Mouse (Mus musculus) thymus, adult 2 months (tissue): ENCODE measurements around the gene Hba-a1. TPM values are rescaled to one million over a fixed set of nuclear protein-coding genes. Genes with fewer than 3 reads are reported as not detected.
"Not testable (repeated sequence)": the region's sequence is repeated elsewhere in the genome, so short reads cannot be mapped to it uniquely, and the experiment has no call there.

Experiments
- DNase-seq: peaks from one replicate; pipeline ENCODE4 v3.0.0; 2021
- H3K27ac ChIP-seq: fragments of 200-500 bp; 2 replicates; pipeline ENCODE4 v1.5.1; 2012; ENCODE audit warnings: low read length, control low read depth; ENCODE audit not compliant: control insufficient read depth, insufficient read depth
- H3K27me3 ChIP-seq: fragments of 200-500 bp; 2 replicates; pipeline ENCODE4 v1.6.1; 2012; ENCODE audit warnings: mild to moderate bottlenecking, low read length, moderate library complexity, mixed read lengths; ENCODE audit not compliant: control insufficient read depth, insufficient read depth
- H3K36me3 ChIP-seq: fragments of 200-500 bp; 2 replicates; pipeline ENCODE4 v1.6.1; 2012; ENCODE audit warnings: mild to moderate bottlenecking, low read length, moderate library complexity; ENCODE audit not compliant: control insufficient read depth, insufficient read depth
- H3K4me1 ChIP-seq: fragments of 200-500 bp; replicated peaks from 2 replicates; pipeline ENCODE4 v1.6.1; 2012; ENCODE audit warnings: low read length; ENCODE audit not compliant: control insufficient read depth, insufficient read depth
- H3K4me3 ChIP-seq: fragments of 200-500 bp; 2 replicates; pipeline ENCODE4 v1.5.1; 2012; ENCODE audit warnings: mild to moderate bottlenecking, low read length, control low read depth, moderate library complexity; ENCODE audit not compliant: control insufficient read depth, insufficient read depth
- CTCF ChIP-seq: fragments of 200-500 bp; IDR thresholded peaks from 2 replicates; pipeline ENCODE4 v1.5.1; 2012; ENCODE audit warnings: mild to moderate bottlenecking, control low read depth, low read length, moderate library complexity, borderline replicate concordance; ENCODE audit not compliant: control insufficient read depth, poor library complexity, insufficient read depth; ENCODE audit errors: extremely low read depth
- POLR2A ChIP-seq: fragments of 200-500 bp; IDR thresholded peaks from 2 replicates; pipeline ENCODE4 v1.6.1; 2012; ENCODE audit warnings: mild to moderate bottlenecking, low read length, control low read depth, moderate library complexity; ENCODE audit not compliant: control insufficient read depth, poor library complexity, insufficient read depth; ENCODE audit errors: extremely low read depth
- WGBS: fragments of 180-500 bp; shearing (Covaris S2); methylation state at CpG from one replicate; pipeline ENCODE4 v1.1.7; 2018; 5-methylcytosine and 5-hydroxymethylcytosine counted together
- polyA plus RNA-seq: library from polyadenylated mRNA; depleted of rRNA; stranded (reverse); fragments of >200 nt; gene quantifications from 2 replicates; pipeline ENCODE4 v1.2.3, GENCODE M21; 2012

The Hba-a1 gene
- polyA plus RNA-seq, 1 experiment, result 1,698 TPM

GRCm38 (mm10) chr11:32280646-32281045 lies 2.7 kb upstream of the Hba-a1 start:
- no peak for TF ChIP-seq CTCF
- no peak for TF ChIP-seq POLR2A
- Histone ChIP-seq H3K27me3 (no peaks in the 10 kb centered on the region), H3K4me1 (no peaks in the 10 kb centered on the region), H3K36me3 (no peaks in the 10 kb centered on the region), H3K27ac (no peak overlapping the region), H3K4me3 (no peak overlapping the region)
- DNase-seq, result no peak
- WGBS, result 75% methylated on average over 2 of the region's 2 CpGs

GRCm38 (mm10) chr11:32281416-32282144 lies 1.7 kb upstream of the Hba-a1 start:
- Histone ChIP-seq H3K27me3 (no peaks in the 10 kb centered on the region), H3K36me3 (no peaks in the 10 kb centered on the region), H3K4me1 (no peaks in the 10 kb centered on the region), H3K27ac (no peak overlapping the region), H3K4me3 (no peak overlapping the region)
- WGBS, result 80% methylated on average over 1 of the region's 1 CpGs
- DNase-seq, result no peak
- TF ChIP-seq CTCF, result no peak

GRCm38 (mm10) chr11:32284582-32284981 lies 1.3 kb downstream of the Hba-a1 start:
- H3K4me3 ChIP-seq, DNase-seq, H3K27ac ChIP-seq, H3K4me1 ChIP-seq, H3K36me3 ChIP-seq, H3K27me3 ChIP-seq: not testable (repeated sequence)
- 47% methylated on average over 2 of the region's 2 CpGs for WGBS

- no peak overlapping the region for H3K27ac ChIP-seq
- no peak for TF ChIP-seq CTCF
- no peaks in the 10 kb centered on the region for H3K36me3 ChIP-seq
- H3K4me1 ChIP-seq, result no peaks in the 10 kb centered on the region
- H3K27me3 ChIP-seq, result no peaks in the 10 kb centered on the region
- no peak for DNase-seq
- H3K4me3 ChIP-seq, result no peak overlapping the region
- 88% methylated on average over 7 of the region's 7 CpGs for WGBS
Measured at GRCm38 (mm10) chr11:32285031-32285775, 1.9 kb downstream of the Hba-a1 start.

- not testable (repeated sequence) for H3K27ac ChIP-seq, DNase-seq, H3K36me3 ChIP-seq, H3K27me3 ChIP-seq, H3K4me3 ChIP-seq, H3K4me1 ChIP-seq
Measured at GRCm38 (mm10) chr11:32285887-32286286, 2.6 kb downstream of the Hba-a1 start.

GRCm38 (mm10) chr11:32286695-32287492 lies 3.6 kb downstream of the Hba-a1 start, which contains the start of gene Hbq1b:
TSS of gene Hbq1b (plus strand) at chr11:32286965.
- peak; percentile 74; the same call in 1 of the 2 replicates for TF ChIP-seq CTCF
- not testable (repeated sequence) for H3K4me1 ChIP-seq, H3K27ac ChIP-seq, H3K4me3 ChIP-seq, H3K36me3 ChIP-seq, H3K27me3 ChIP-seq
- peak; percentile 76 for DNase-seq
- WGBS, result 23% methylated on average over 30 of the region's 33 CpGs

GRCm38 (mm10) chr11:32287493-32287825 lies 4.1 kb downstream of the Hba-a1 start:
- DNase-seq, result no peak
- H3K27me3 ChIP-seq, result no peaks in the 10 kb centered on the region
- 87% methylated on average over 9 of the region's 9 CpGs for WGBS
- H3K4me1 ChIP-seq, result no peaks in the 10 kb centered on the region
- H3K36me3 ChIP-seq, result no peaks in the 10 kb centered on the region
- no peak overlapping the region for H3K27ac ChIP-seq
- no peak overlapping the region for H3K4me3 ChIP-seq
- TF ChIP-seq POLR2A (no peak), CTCF (no peak)

- DNase-seq, H3K36me3 ChIP-seq, H3K4me3 ChIP-seq, H3K27ac ChIP-seq, H3K4me1 ChIP-seq, H3K27me3 ChIP-seq: not testable (repeated sequence)
- 85% methylated on average over 4 of the region's 4 CpGs for WGBS
Measured at GRCm38 (mm10) chr11:32292819-32293218, 9.5 kb downstream of the Hba-a1 start.

- DNase-seq, H3K27ac ChIP-seq, H3K36me3 ChIP-seq, H3K4me3 ChIP-seq, H3K27me3 ChIP-seq, H3K4me1 ChIP-seq: not testable (repeated sequence)
- WGBS, result 62% methylated on average over 3 of the region's 3 CpGs
Measured at GRCm38 (mm10) chr11:32293479-32293878, 10.2 kb downstream of the Hba-a1 start.
